ENCODE assay signal across 8 mouse cellular contexts in genomic region chr5:24601071-24601835, GRCm38 (mm10). TPM values are rescaled to one million over a fixed set of nuclear protein-coding genes. Genes with fewer than 3 reads are reported as not detected.
A peak's percentile ranks its signal among the peaks of the same experiment; 100 is the strongest.
DNase-seq lines count a peak whose midpoint lies in the region; ATAC-seq and TF ChIP-seq lines count a peak whose summit lies in the region.

No protein-coding gene starts in this region.

- intact Hi-C loops in left cerebral cortex, postnatal 14 days (cut with DNase I) = no loop called here

- H3K4me1 ChIP-seq in cerebellum, adult 2 months (ENCODE audit: control insufficient read depth, insufficient read depth, low read length) = peaks cover 40% of the 10 kb centered on the region
- H3K4me1 ChIP-seq in megakaryocyte, embryonic 14.5 days = peaks cover 59% of the 10 kb centered on the region
- H3K4me1 ChIP-seq in midbrain, embryonic 10.5 days = peaks cover 94% of the 10 kb centered on the region

- no peaks in the 10 kb centered on the region for H3K9me3 ChIP-seq in megakaryocyte, embryonic 14.5 days
- H3K9me3 ChIP-seq in midbrain, embryonic 10.5 days (replicated peaks) = no peaks in the 10 kb centered on the region

- H3K27me3 ChIP-seq in cerebellum, adult 2 months (ENCODE audit: control insufficient read depth, insufficient read depth, low read length) = no peaks in the 10 kb centered on the region
- peaks cover 84% of the 10 kb centered on the region for H3K27me3 ChIP-seq in megakaryocyte, embryonic 14.5 days (replicated peaks)
- H3K27me3 ChIP-seq in midbrain, embryonic 10.5 days (ENCODE audit: low read depth, poor library complexity, severe bottlenecking) = peaks cover 57% of the 10 kb centered on the region

- H3K27ac ChIP-seq in cerebellum, adult 2 months (ENCODE audit: insufficient read depth, low read length) = no peak overlapping the region
- peak overlapping the region; percentile 97 for H3K27ac ChIP-seq in midbrain, embryonic 10.5 days (replicated peaks)

- no peak for TF ChIP-seq CTCF in cerebellum, adult 2 months (IDR thresholded peaks at IDR 0.05; ENCODE audit: borderline replicate concordance, insufficient read depth, low read depth, low read length)

- WGBS in cerebellum, adult 2 months = 8% methylated on average over 33 of the region's 33 CpGs
- WGBS in midbrain, embryonic 10.5 days = 1% methylated on average over 33 of the region's 33 CpGs

- H3K4me3 ChIP-seq in cerebellum, adult 2 months (replicated peaks; ENCODE audit: insufficient read depth, low read depth, low read length) = peak overlapping the region; percentile 61
- H3K4me3 ChIP-seq in megakaryocyte, embryonic 14.5 days (replicated peaks) = peak overlapping the region; percentile 87
- peak overlapping the region; percentile 75 for H3K4me3 ChIP-seq in midbrain, embryonic 10.5 days

- peak in 1 of 2 experiments; percentile 31 for DNase-seq in cerebellum, adult 2 months
- DNase-seq in cerebellum, adult 11 months = no peak
- peak; percentile 56 for DNase-seq in heart, postnatal 4 days
- DNase-seq in midbrain, embryonic 10.5 days (ENCODE audit: low spot score) = no peak
- DNase-seq in frontal cortex, postnatal 36 days (ENCODE audit: low spot score in 2 of 2) = no peak
- no peak for DNase-seq in left cerebral cortex, postnatal 14 days (ENCODE audit: low spot score in 2 of 2)

- ATAC-seq in megakaryocyte, adult 5-6 weeks (ENCODE audit: poor library complexity, severe bottlenecking) = no peak

- no peak for TF ChIP-seq POLR2A in cerebellum, adult 2 months (IDR thresholded peaks at IDR 0.05; ENCODE audit: borderline replicate concordance, insufficient read depth, low read length)

- peaks cover under 1% of the 10 kb centered on the region for H3K36me3 ChIP-seq in megakaryocyte, embryonic 14.5 days (replicated peaks; ENCODE audit: low read length)
- no peaks in the 10 kb centered on the region for H3K36me3 ChIP-seq in midbrain, embryonic 10.5 days

RNA-seq across cellular contexts. Expression of gene Chpf2, which starts 14.7 kb away (rescaled TPM):
- polyA plus RNA-seq in cerebellum, adult 2 months (2012; rRNA removed) = 46.3 and 48.9 TPM in 2 replicates
- 36.1 and 95.0 TPM in 2 replicates for polyA plus RNA-seq in megakaryocyte, embryonic 14.5 days (2012; ENCODE audit: insufficient read depth, low replicate concordance)
- 5.0 and 5.1 TPM in 2 replicates for total RNA-seq in megakaryocyte, adult 5-6 weeks (2015)
- 11.3 and 13.5 TPM in 2 replicates for total RNA-seq in megakaryocyte, adult 5-6 weeks (2017)
- 10 to 100 TPM; 19.9 to 21.6 TPM for total RNA-seq in heart, postnatal 4 days (2021)
- 14.8 and 19.7 TPM in 2 replicates for polyA plus RNA-seq in midbrain, embryonic 10.5 days (2016; fragmentation: Nextera tagmentation; extraction: Ambion mirVana)
- total RNA-seq in left cerebral cortex, postnatal 14 days (2021) = 10 to 100 TPM; 65.1 to 73.8 TPM

RNA-seq across cellular contexts. Expression of gene Smarcd3, which starts 23.0 kb away (rescaled TPM):
- 89.9 and 102 TPM in 2 replicates for polyA plus RNA-seq in cerebellum, adult 2 months (2012; rRNA removed)
- 0.76 TPM in 1 of 2 replicates, not detected in the other for polyA plus RNA-seq in megakaryocyte, embryonic 14.5 days (2012; ENCODE audit: insufficient read depth, low replicate concordance)
- not detected in 2 replicates for total RNA-seq in megakaryocyte, adult 5-6 weeks (2015)
- 0.07 TPM in 1 of 2 replicates, not detected in the other for total RNA-seq in megakaryocyte, adult 5-6 weeks (2017)
- total RNA-seq in heart, postnatal 4 days (2021) = 10 to 100 TPM; 89.7 to 96.9 TPM
- polyA plus RNA-seq in midbrain, embryonic 10.5 days (2016; fragmentation: Nextera tagmentation; extraction: Ambion mirVana) = 32.4 and 44.8 TPM in 2 replicates
- total RNA-seq in left cerebral cortex, postnatal 14 days (2021) = 100 to 1,000 TPM; 102 to 110 TPM

RNA-seq across cellular contexts. Expression of gene Abcf2, which starts 24.0 kb away (rescaled TPM):
- polyA plus RNA-seq in cerebellum, adult 2 months (2012; rRNA removed) = 101 TPM in 2 replicates
- 49.0 and 53.1 TPM in 2 replicates for polyA plus RNA-seq in megakaryocyte, embryonic 14.5 days (2012; ENCODE audit: insufficient read depth, low replicate concordance)
- total RNA-seq in megakaryocyte, adult 5-6 weeks (2015) = 18.1 and 24.0 TPM in 2 replicates
- total RNA-seq in megakaryocyte, adult 5-6 weeks (2017) = 53.7 and 54.5 TPM in 2 replicates
- total RNA-seq in heart, postnatal 4 days (2021) = 10 to 100 TPM; 47.4 to 49.3 TPM
- polyA plus RNA-seq in midbrain, embryonic 10.5 days (2016; fragmentation: Nextera tagmentation; extraction: Ambion mirVana) = 160 and 170 TPM in 2 replicates
- 10 to 100 TPM; 62.0 to 64.8 TPM for total RNA-seq in left cerebral cortex, postnatal 14 days (2021)

RNA-seq across cellular contexts. Expression of gene 4931409K22Rik, which starts 44.6 kb away (rescaled TPM):
- not detected in 2 replicates for polyA plus RNA-seq in cerebellum, adult 2 months (2012; rRNA removed)
- not detected in 2 replicates for polyA plus RNA-seq in megakaryocyte, embryonic 14.5 days (2012; ENCODE audit: insufficient read depth, low replicate concordance)
- not detected in 2 replicates for total RNA-seq in megakaryocyte, adult 5-6 weeks (2015)
- total RNA-seq in megakaryocyte, adult 5-6 weeks (2017) = not detected in 2 replicates
- total RNA-seq in heart, postnatal 4 days (2021) = not detected
- polyA plus RNA-seq in midbrain, embryonic 10.5 days (2016; fragmentation: Nextera tagmentation; extraction: Ambion mirVana) = 0.05 TPM in 1 of 2 replicates, not detected in the other
- total RNA-seq in left cerebral cortex, postnatal 14 days (2021) = under 1 TPM in 1 of 2 experiments, not detected in 1; 0.13 TPM

Comparison
In these comparisons a context has a peak if more than half of its experiments do, and no peak if none do; other contexts are left out.
1. RNA of gene Smarcd3, which starts 23.0 kb away (total RNA-seq): 102 to 110 TPM in left cerebral cortex, postnatal 14 days and 89.7 to 96.9 TPM in heart, postnatal 4 days; 0.07 TPM in megakaryocyte, adult 5-6 weeks; every median in the first group is over 10 times any median in the second.
2. Peak in every context shown above with its lines, with median percentiles within 50 percentile points of each other: H3K4me3 ChIP-seq.